Mouse (Mus musculus): ENCODE data around the gene Atpaf1. TPM values are rescaled to one million over a fixed set of nuclear protein-coding genes. Genes with fewer than 3 reads are reported as not detected.

The Atpaf1 gene
- polyA plus RNA-seq, 1 experiment, result 9.2 TPM

GRCm38 (mm10) chr4:115754101-115754500 is 30.5 kb upstream of the Atpaf1 start:
- Histone ChIP-seq H3K27ac (ENCODE audit: control insufficient read depth, insufficient read depth, low read depth, low read length, poor library complexity) (no peak overlapping the region), H3K4me1 (ENCODE audit: control insufficient read depth, insufficient read depth, low read length) (no peaks in the 10 kb centered on the region), H3K4me3 (replicated peaks; ENCODE audit: control insufficient read depth, low read depth, low read length) (no peak overlapping the region)
- TF ChIP-seq POLR2A (IDR thresholded peaks at IDR 0.05; ENCODE audit: borderline replicate concordance, control insufficient read depth, low read depth, low read length), result no peak
- no peak for TF ChIP-seq CTCF (IDR thresholded peaks at IDR 0.05; ENCODE audit: control insufficient read depth, insufficient read depth, low read length)
- 88% methylated on average over 3 of the region's 3 CpGs for WGBS

- TF ChIP-seq CTCF (IDR thresholded peaks at IDR 0.05; ENCODE audit: control insufficient read depth, insufficient read depth, low read length), result no peak
- no peak for TF ChIP-seq POLR2A (IDR thresholded peaks at IDR 0.05; ENCODE audit: borderline replicate concordance, control insufficient read depth, low read depth, low read length)
- Histone ChIP-seq H3K4me3 (replicated peaks; ENCODE audit: control insufficient read depth, low read depth, low read length) (no peak overlapping the region), H3K27ac (ENCODE audit: control insufficient read depth, insufficient read depth, low read depth, low read length, poor library complexity) (no peak overlapping the region), H3K4me1 (ENCODE audit: control insufficient read depth, insufficient read depth, low read length) (no peaks in the 10 kb centered on the region)
- 95% methylated on average over 1 of the region's 1 CpGs for WGBS
These were observed 29.8 kb upstream of the Atpaf1 start for GRCm38 (mm10) chr4:115754851-115755250.

- Histone ChIP-seq H3K4me3 (replicated peaks; ENCODE audit: control insufficient read depth, low read depth, low read length) (no peak overlapping the region), H3K4me1 (ENCODE audit: control insufficient read depth, insufficient read depth, low read length) (no peaks in the 10 kb centered on the region), H3K27ac (ENCODE audit: control insufficient read depth, insufficient read depth, low read depth, low read length, poor library complexity) (no peak overlapping the region)
- TF ChIP-seq POLR2A (IDR thresholded peaks at IDR 0.05; ENCODE audit: borderline replicate concordance, control insufficient read depth, low read depth, low read length) (no peak), CTCF (IDR thresholded peaks at IDR 0.05; ENCODE audit: control insufficient read depth, insufficient read depth, low read length) (no peak)
- WGBS, result 93% methylated on average over 3 of the region's 3 CpGs
These were observed 23.4 kb upstream of the Atpaf1 start for GRCm38 (mm10) chr4:115761206-115761605.

- Histone ChIP-seq H3K4me3 (replicated peaks; ENCODE audit: control insufficient read depth, low read depth, low read length) (no peak overlapping the region), H3K27ac (ENCODE audit: control insufficient read depth, insufficient read depth, low read depth, low read length, poor library complexity) (no peak overlapping the region), H3K4me1 (ENCODE audit: control insufficient read depth, insufficient read depth, low read length) (no peaks in the 10 kb centered on the region)
- 89% methylated on average over 11 of the region's 11 CpGs for WGBS
- no peak for TF ChIP-seq POLR2A (IDR thresholded peaks at IDR 0.05; ENCODE audit: borderline replicate concordance, control insufficient read depth, low read depth, low read length)
- TF ChIP-seq CTCF (IDR thresholded peaks at IDR 0.05; ENCODE audit: control insufficient read depth, insufficient read depth, low read length), result no peak
These were observed 20.0 kb upstream of the Atpaf1 start for GRCm38 (mm10) chr4:115764581-115764980.

- TF ChIP-seq CTCF (IDR thresholded peaks at IDR 0.05; ENCODE audit: control insufficient read depth, insufficient read depth, low read length) (no peak), POLR2A (IDR thresholded peaks at IDR 0.05; ENCODE audit: borderline replicate concordance, control insufficient read depth, low read depth, low read length) (no peak)
- WGBS, result 79% methylated on average over 11 of the region's 11 CpGs
These were observed 16.8 kb upstream of the Atpaf1 start for GRCm38 (mm10) chr4:115767647-115768467.

GRCm38 (mm10) chr4:115775056-115775455 is 9.6 kb upstream of the Atpaf1 start:
- WGBS, result 82% methylated on average over 6 of the region's 6 CpGs
- TF ChIP-seq POLR2A (IDR thresholded peaks at IDR 0.05; ENCODE audit: borderline replicate concordance, control insufficient read depth, low read depth, low read length), result no peak
- no peak for TF ChIP-seq CTCF (IDR thresholded peaks at IDR 0.05; ENCODE audit: control insufficient read depth, insufficient read depth, low read length)

More at GRCm38 (mm10) chr4:115767647-115768467, 16.8 kb upstream of the Atpaf1 start:
- no peak overlapping the region for H3K27ac ChIP-seq (ENCODE audit: control insufficient read depth, insufficient read depth, low read depth, low read length, poor library complexity)
- H3K4me1 ChIP-seq (ENCODE audit: control insufficient read depth, insufficient read depth, low read length), result no peaks in the 10 kb centered on the region
- H3K4me3 ChIP-seq (replicated peaks; ENCODE audit: control insufficient read depth, low read depth, low read length), result no peak overlapping the region

GRCm38 (mm10) chr4:115777627-115778026 is 7.0 kb upstream of the Atpaf1 start:
- Histone ChIP-seq H3K4me1 (ENCODE audit: control insufficient read depth, insufficient read depth, low read length) (no peaks in the 10 kb centered on the region), H3K4me3 (replicated peaks; ENCODE audit: control insufficient read depth, low read depth, low read length) (no peak overlapping the region), H3K27ac (ENCODE audit: control insufficient read depth, insufficient read depth, low read depth, low read length, poor library complexity) (no peak overlapping the region)
- WGBS, result 72% methylated on average over 2 of the region's 2 CpGs
- no peak for TF ChIP-seq CTCF (IDR thresholded peaks at IDR 0.05; ENCODE audit: control insufficient read depth, insufficient read depth, low read length)
- no peak for TF ChIP-seq POLR2A (IDR thresholded peaks at IDR 0.05; ENCODE audit: borderline replicate concordance, control insufficient read depth, low read depth, low read length)

More at GRCm38 (mm10) chr4:115775056-115775455, 9.6 kb upstream of the Atpaf1 start:
- H3K4me3 ChIP-seq (replicated peaks; ENCODE audit: control insufficient read depth, low read depth, low read length), result no peak overlapping the region
- no peak overlapping the region for H3K27ac ChIP-seq (ENCODE audit: control insufficient read depth, insufficient read depth, low read depth, low read length, poor library complexity)
- H3K4me1 ChIP-seq (ENCODE audit: control insufficient read depth, insufficient read depth, low read length), result no peaks in the 10 kb centered on the region

GRCm38 (mm10) chr4:115780269-115780668 is 4.3 kb upstream of the Atpaf1 start:
- TF ChIP-seq POLR2A (IDR thresholded peaks at IDR 0.05; ENCODE audit: borderline replicate concordance, control insufficient read depth, low read depth, low read length) (no peak), CTCF (IDR thresholded peaks at IDR 0.05; ENCODE audit: control insufficient read depth, insufficient read depth, low read length) (no peak)
- H3K27ac ChIP-seq (ENCODE audit: control insufficient read depth, insufficient read depth, low read depth, low read length, poor library complexity), result no peak overlapping the region
- no peaks in the 10 kb centered on the region; the same call in 1 of the 2 replicates for H3K4me1 ChIP-seq (ENCODE audit: control insufficient read depth, insufficient read depth, low read length)
- 67% methylated on average over 6 of the region's 6 CpGs for WGBS
- no peak overlapping the region for H3K4me3 ChIP-seq (replicated peaks; ENCODE audit: control insufficient read depth, low read depth, low read length)
